Mouse (Mus musculus) MEL (cell line): ENCODE measurements around the gene Shld2. TPM values are rescaled to one million over a fixed set of nuclear protein-coding genes. Genes with fewer than 3 reads are reported as not detected.

Experiments
- DNase-seq: peaks from one replicate; pipeline ENCODE4 v3.0.0; 2011; ENCODE audit warnings: low read depth, low spot score
- H3K27ac ChIP-seq: 2 replicates; pipeline ENCODE4 v1.5.1; 2012; ENCODE audit warnings: low read depth, mild to moderate bottlenecking, control low read depth, low read length, moderate library complexity; ENCODE audit not compliant: control insufficient read depth
- H3K27me3 ChIP-seq, 2 experiments: fragments of 150-350 bp in 1 of 2; sonication (generic) in 1 of 2; 2 replicates each; pipeline ENCODE4 v1.6.1; 2012; ENCODE audit warnings: low read length in 2 of 2, mild to moderate bottlenecking in 2 of 2, improper control_type of control experiment in 1 of 2, moderate library complexity in 1 of 2; ENCODE audit not compliant: insufficient read depth in 2 of 2, control insufficient read depth in 1 of 2
- H3K36me3 ChIP-seq, 2 experiments: 2 replicates each; pipeline ENCODE4 v1.6.1; 2012 to 2014; ENCODE audit warnings: low read length in 2 of 2, improper control_type of control experiment in 1 of 2, inconsistent platforms in 1 of 2, mild to moderate bottlenecking in 1 of 2; ENCODE audit not compliant: insufficient read depth in 2 of 2, control insufficient read depth in 1 of 2
- H3K4me1 ChIP-seq, 2 experiments: fragments of 150-350 bp in 1 of 2; sonication (generic) in 1 of 2; 2 replicates each; pipeline ENCODE4 v1.6.1; 2012; ENCODE audit warnings: low read length in 2 of 2, improper control_type of control experiment in 1 of 2, mild to moderate bottlenecking in 1 of 2; ENCODE audit not compliant: insufficient read depth in 2 of 2, control insufficient read depth in 1 of 2
- H3K4me3 ChIP-seq, 2 experiments: fragments of 150-350 bp in 1 of 2; sonication (generic) in 1 of 2; 2 replicates each; pipeline ENCODE4 v1.5.1; 2012; ENCODE audit warnings: low read depth in 2 of 2, low read length in 2 of 2, mild to moderate bottlenecking in 2 of 2, moderate library complexity in 2 of 2, control low read depth in 1 of 2, improper control_type of control experiment in 1 of 2; ENCODE audit not compliant: control insufficient read depth in 1 of 2, insufficient read depth in 1 of 2
- H3K79me2 ChIP-seq: 2 replicates; pipeline ENCODE4 v1.6.1; 2012; ENCODE audit warnings: mild to moderate bottlenecking, low read length, moderate library complexity; ENCODE audit not compliant: control insufficient read depth, poor library complexity, insufficient read depth
- H3K9ac ChIP-seq: 2 replicates; pipeline ENCODE4 v1.6.1; 2012; ENCODE audit warnings: low read depth, mild to moderate bottlenecking, control low read depth, low read length, moderate library complexity; ENCODE audit not compliant: control insufficient read depth, poor library complexity, severe bottlenecking
- H3K9me3 ChIP-seq: fragments of 150-350 bp; sonication (generic); replicated peaks from 2 replicates; pipeline ENCODE4 v1.6.1; 2012; ENCODE audit warnings: mild to moderate bottlenecking, low read length, improper control_type of control experiment, moderate library complexity; ENCODE audit not compliant: insufficient read depth
- BHLHE40 ChIP-seq: IDR thresholded peaks from 2 replicates; pipeline ENCODE4 v1.6.1; 2012; ENCODE audit warnings: low read depth, mild to moderate bottlenecking, inconsistent platforms, low read length, improper control_type of control experiment, borderline replicate concordance
- CHD1 ChIP-seq: IDR thresholded peaks from 2 replicates; pipeline ENCODE4 v1.6.1; 2012; ENCODE audit warnings: low read depth, mild to moderate bottlenecking, inconsistent platforms, low read length, improper control_type of control experiment
- E2F4 ChIP-seq: IDR thresholded peaks from 2 replicates; pipeline ENCODE4 v1.6.1; 2011; ENCODE audit warnings: low read depth, low read length, improper control_type of control experiment, borderline replicate concordance
- ELF1 ChIP-seq: IDR thresholded peaks from 2 replicates; pipeline ENCODE4 v1.6.1; 2014; ENCODE audit warnings: low read depth, mild to moderate bottlenecking, inconsistent platforms, low read length, improper control_type of control experiment, moderate library complexity
- GABPA ChIP-seq: IDR thresholded peaks from 2 replicates; pipeline ENCODE4 v1.6.1; 2012; ENCODE audit warnings: low read depth, mild to moderate bottlenecking, inconsistent platforms, low read length, improper control_type of control experiment, moderate library complexity
- GATA1 ChIP-seq: IDR thresholded peaks from 2 replicates; pipeline ENCODE4 v1.6.1; 2011; ENCODE audit warnings: low read depth, low read length, improper control_type of control experiment
- KAT2A ChIP-seq: conservative IDR thresholded peaks from 2 replicates; pipeline ENCODE4 v1.6.1; 2012; ENCODE audit warnings: low read depth, low read length, improper control_type of control experiment, inconsistent platforms
- MAFK ChIP-seq: IDR thresholded peaks from 2 replicates; pipeline ENCODE4 v1.6.1; 2011; ENCODE audit warnings: low read depth, mild to moderate bottlenecking, low read length, improper control_type of control experiment, borderline replicate concordance
- MAX ChIP-seq: IDR thresholded peaks from 2 replicates; pipeline ENCODE4 v1.6.1; 2011; ENCODE audit warnings: low read length, improper control_type of control experiment
- MXI1 ChIP-seq: IDR thresholded peaks from 2 replicates; pipeline ENCODE4 v1.6.1; 2011; ENCODE audit warnings: mild to moderate bottlenecking, low read depth, low read length, improper control_type of control experiment
- MYB ChIP-seq: IDR thresholded peaks from 2 replicates; pipeline ENCODE4 v1.6.1; 2011; ENCODE audit warnings: mild to moderate bottlenecking, low read depth, low read length, improper control_type of control experiment
- MYC ChIP-seq: IDR thresholded peaks from 2 replicates; pipeline ENCODE4 v1.6.1; 2011; ENCODE audit warnings: low read depth, mild to moderate bottlenecking, low read length, improper control_type of control experiment, moderate library complexity
- NELFE ChIP-seq: IDR thresholded peaks from 2 replicates; pipeline ENCODE4 v1.6.1; 2011; ENCODE audit warnings: low read depth, low read length, improper control_type of control experiment
- POLR2A ChIP-seq, 2 experiments: IDR thresholded peaks; 2 replicates each; pipeline ENCODE4 v1.6.1; 2011 to 2012; ENCODE audit warnings: low read length in 2 of 2, mild to moderate bottlenecking in 2 of 2, control low read depth in 1 of 2, improper control_type of control experiment in 1 of 2, low read depth in 1 of 2, moderate library complexity in 1 of 2; ENCODE audit not compliant: control insufficient read depth in 1 of 2, insufficient read depth in 1 of 2, poor library complexity in 1 of 2
- POLR2AphosphoS5 ChIP-seq: IDR thresholded peaks from 2 replicates; pipeline ENCODE4 v1.6.1; 2012; ENCODE audit warnings: low read depth, borderline replicate concordance, mild to moderate bottlenecking, inconsistent platforms, low read length, moderate library complexity, mixed read lengths
- RAD21 ChIP-seq: IDR thresholded peaks from 2 replicates; pipeline ENCODE4 v1.6.1; 2011; ENCODE audit warnings: mild to moderate bottlenecking, low read depth, low read length, improper control_type of control experiment
- SIN3A ChIP-seq: IDR thresholded peaks from 2 replicates; pipeline ENCODE4 v1.6.1; 2012; ENCODE audit warnings: low read length, improper control_type of control experiment, inconsistent platforms
- TCF12 ChIP-seq: IDR thresholded peaks from 2 replicates; pipeline ENCODE4 v1.6.1; 2014; ENCODE audit warnings: low read depth, mild to moderate bottlenecking, inconsistent platforms, low read length, improper control_type of control experiment, moderate library complexity
- USF2 ChIP-seq, 2 experiments: IDR thresholded peaks; 2 replicates each; pipeline ENCODE4 v1.6.1; 2011 to 2012; ENCODE audit warnings: improper control_type of control experiment in 2 of 2, low read length in 2 of 2, borderline replicate concordance in 1 of 2, inconsistent platforms in 1 of 2, low read depth in 1 of 2, mild to moderate bottlenecking in 1 of 2; ENCODE audit not compliant: insufficient read depth in 1 of 2
- ZC3H11A ChIP-seq: IDR thresholded peaks from 2 replicates; pipeline ENCODE4 v1.6.1; 2012; ENCODE audit warnings: low read depth, mild to moderate bottlenecking, inconsistent platforms, low read length, improper control_type of control experiment
- ZNF384 ChIP-seq: IDR thresholded peaks from 2 replicates; pipeline ENCODE4 v1.6.1; 2012; ENCODE audit warnings: low read depth, mild to moderate bottlenecking, inconsistent platforms, low read length, improper control_type of control experiment
- polyA plus RNA-seq, 2 experiments: library from polyadenylated mRNA; stranded (reverse) in 1 of 2; unstranded in 1 of 2; fragments of >175 nt in 1 of 2; fragments of >200 nt in 1 of 2; gene quantifications; 2 replicates each; pipeline versions ENCODE4 v1.2.1 to v1.2.4; 2012; ENCODE audit warnings: low replicate concordance in 2 of 2, low read depth in 1 of 2; ENCODE audit not compliant: insufficient read length in 2 of 2, insufficient read depth in 1 of 2, missing spikeins in 1 of 2
- total RNA-seq: library from RNA; depleted of rRNA; stranded (reverse); fragments of 300-350 nt; gene quantifications from 2 replicates; pipeline ENCODE4 v1.2.3, GENCODE M21; 2012

The Shld2 gene
- total and polyA plus RNA-seq, 3 experiments, result 7.0 to 7.9 TPM; not detected in 1

DNA sequence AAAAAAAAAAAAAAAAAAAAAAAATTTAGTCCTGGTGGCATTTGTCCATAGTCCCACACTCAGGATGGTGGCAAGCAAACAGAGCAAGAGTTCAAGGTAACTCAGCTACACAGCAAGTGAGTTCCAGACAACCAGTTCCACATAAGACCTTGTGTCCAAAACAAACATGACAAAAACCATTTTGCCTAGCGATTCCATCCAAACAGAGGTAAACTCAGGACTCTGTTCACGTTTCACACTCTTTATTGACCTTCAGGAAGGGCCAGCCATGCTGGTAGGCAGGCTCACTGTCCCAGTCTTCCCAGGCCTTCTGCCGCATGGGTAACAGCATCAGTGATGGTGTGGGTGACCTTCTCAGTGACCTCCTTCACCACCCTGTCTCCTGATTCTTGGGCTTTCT lies 41.4 kb upstream of the Shld2 start:
- no peaks in the 10 kb centered on the region for H3K9me3 ChIP-seq
- TF ChIP-seq ELF1 (no peak), MAFK (no peak), TCF12 (no peak), KAT2A (no peak), RAD21 (no peak), CHD1 (no peak), E2F4 (no peak), MAX (no peak), MYB (no peak), POLR2AphosphoS5 (no peak), SIN3A (no peak), MXI1 (no peak)
- TF ChIP-seq, all 39 proteins: peak for 0
- no peak overlapping the region for H3K27ac ChIP-seq
- no peaks in the 10 kb centered on the region for H3K36me3 ChIP-seq
- no peak overlapping the region for H3K4me3 ChIP-seq
- DNase-seq, result no peak
- no peak overlapping the region for H3K9ac ChIP-seq
- H3K79me2 ChIP-seq, result no peaks in the 10 kb centered on the region
- no peaks in the 10 kb centered on the region for H3K27me3 ChIP-seq
- peaks cover 3 to 4% of the 10 kb centered on the region in 2 experiments; a peak in 2 of 4 replicates for H3K4me1 ChIP-seq

DNA sequence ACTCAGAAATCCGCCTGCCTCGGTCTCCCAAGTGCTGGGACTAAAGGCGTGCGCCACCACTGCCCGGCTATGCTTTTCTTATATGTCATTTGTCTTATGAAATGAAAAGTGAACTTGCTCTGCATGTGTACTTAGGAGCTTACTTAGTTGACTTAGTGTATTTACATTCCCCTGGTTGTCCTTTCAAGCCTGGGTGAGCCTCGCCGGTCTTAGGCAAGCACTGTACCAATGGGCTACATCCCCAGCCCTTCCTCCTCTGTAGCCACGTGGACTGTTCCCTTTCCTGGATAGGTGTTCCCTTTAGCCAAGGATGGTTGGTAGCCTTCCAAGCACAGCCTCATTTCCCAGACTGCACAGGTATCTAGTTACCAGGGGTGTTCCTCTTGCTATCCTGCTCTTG lies 38.7 kb upstream of the Shld2 start:
- no peaks in the 10 kb centered on the region for H3K9me3 ChIP-seq
- no peaks in the 10 kb centered on the region for H3K79me2 ChIP-seq
- H3K27me3 ChIP-seq, result no peaks in the 10 kb centered on the region
- DNase-seq, result no peak
- H3K4me3 ChIP-seq, result no peak overlapping the region
- H3K27ac ChIP-seq, result no peak overlapping the region
- no peak for TF ChIP-seq GABPA
- no peak for TF ChIP-seq ZC3H11A
- no peak for TF ChIP-seq E2F4
- no peak for TF ChIP-seq MYB
- TF ChIP-seq KAT2A, result no peak
- no peak for TF ChIP-seq ZNF384
- TF ChIP-seq MAX, result no peak
- TF ChIP-seq POLR2A (IDR thresholded peaks at IDR 0.05; ENCODE audit: control insufficient read depth in 1 of 2, insufficient read depth in 1 of 2, low read depth in 1 of 2, low read length in 2 of 2, poor library complexity in 1 of 2), result no peak
- no peak for TF ChIP-seq USF2 (IDR thresholded peaks at IDR 0.05; ENCODE audit: borderline replicate concordance in 1 of 2, insufficient read depth in 1 of 2, low read depth in 1 of 2, low read length in 2 of 2)
- no peak for TF ChIP-seq GATA1
- no peak for TF ChIP-seq NELFE
- TF ChIP-seq MYC, result no peak
- TF ChIP-seq BHLHE40, result no peak
- H3K9ac ChIP-seq, result no peak overlapping the region
- H3K36me3 ChIP-seq, result peaks cover 3 to 5% of the 10 kb centered on the region in 2 experiments
- H3K4me1 ChIP-seq, result peaks cover 3 to 4% of the 10 kb centered on the region in 2 experiments; a peak in 2 of 4 replicates
